Mouse (Mus musculus): ENCODE measurements around the gene Cnnm4.
A peak's percentile ranks its signal among the peaks of the same experiment; 100 is the strongest.

Gene Cnnm4

GRCm38 (mm10) chr1:36471181-36472105, at the start of gene Cnnm4:
TSS of gene Cnnm4 (plus strand) at chr1:36471620.
- peak; percentile 90 for DNase-seq (ENCODE audit: low spot score)

- no peak for DNase-seq (ENCODE audit: low spot score)
These were observed 41.9 kb upstream of the Cnnm4 start for GRCm38 (mm10) chr1:36429511-36429910.

GRCm38 (mm10) chr1:36432999-36433398, 38.4 kb upstream of the Cnnm4 start:
- DNase-seq (ENCODE audit: low spot score), result no peak

GRCm38 (mm10) chr1:36433616-36434015, 37.8 kb upstream of the Cnnm4 start:
- DNase-seq (ENCODE audit: low spot score), result no peak

- no peak for DNase-seq (ENCODE audit: low spot score)
These were observed 36.3 kb upstream of the Cnnm4 start for GRCm38 (mm10) chr1:36435071-36435470.

- no peak for DNase-seq (ENCODE audit: low spot score)
These were observed 34.9 kb upstream of the Cnnm4 start for GRCm38 (mm10) chr1:36436515-36436914.

GRCm38 (mm10) chr1:36437223-36437622, 34.2 kb upstream of the Cnnm4 start:
- no peak for DNase-seq (ENCODE audit: low spot score)

GRCm38 (mm10) chr1:36441101-36441500, 30.3 kb upstream of the Cnnm4 start:
- DNase-seq (ENCODE audit: low spot score), result peak; percentile 45

GRCm38 (mm10) chr1:36444471-36445464, 26.7 kb upstream of the Cnnm4 start, which contains the start of gene Lman2l:
TSS of gene Lman2l (minus strand) at chr1:36445271.
- peak; percentile 99 for DNase-seq (ENCODE audit: low spot score)

GRCm38 (mm10) chr1:36445508-36445907, 25.9 kb upstream of the Cnnm4 start:
- DNase-seq (ENCODE audit: low spot score), result no peak

GRCm38 (mm10) chr1:36446106-36446824, 25.2 kb upstream of the Cnnm4 start:
- DNase-seq (ENCODE audit: low spot score), result no peak

- no peak for DNase-seq (ENCODE audit: low spot score)
These were observed 24.6 kb upstream of the Cnnm4 start for GRCm38 (mm10) chr1:36446841-36447240.

- DNase-seq (ENCODE audit: low spot score), result no peak
These were observed 17.2 kb upstream of the Cnnm4 start for GRCm38 (mm10) chr1:36454055-36454815.

GRCm38 (mm10) chr1:36457388-36458014, 13.9 kb upstream of the Cnnm4 start:
- no peak for DNase-seq (ENCODE audit: low spot score)

GRCm38 (mm10) chr1:36458169-36458568, 13.3 kb upstream of the Cnnm4 start:
- no peak for DNase-seq (ENCODE audit: low spot score)

- no peak for DNase-seq (ENCODE audit: low spot score)
These were observed 9.6 kb upstream of the Cnnm4 start for GRCm38 (mm10) chr1:36461829-36462228.

GRCm38 (mm10) chr1:36465641-36466160, 5.7 kb upstream of the Cnnm4 start:
- DNase-seq (ENCODE audit: low spot score), result no peak

- no peak for DNase-seq (ENCODE audit: low spot score)
These were observed 4.0 kb upstream of the Cnnm4 start for GRCm38 (mm10) chr1:36467446-36467845.

GRCm38 (mm10) chr1:36469811-36470444, 1.5 kb upstream of the Cnnm4 start:
- no peak for DNase-seq (ENCODE audit: low spot score)

GRCm38 (mm10) chr1:36472106-36472440, 653 bp downstream of the Cnnm4 start:
- no peak for DNase-seq (ENCODE audit: low spot score)
